Mouse (Mus musculus) bone marrow macrophage, adult 2 months (primary cell): ENCODE results near the gene Irf8.
A peak's percentile ranks its signal among the peaks of the same experiment; 100 is the strongest.

ENCODE experiments used
- CTCF ChIP-seq: IDR thresholded peaks from 2 replicates; pipeline ENCODE4 v1.5.1; 2012; ENCODE audit warnings: low read depth, mild to moderate bottlenecking, low read length, moderate library complexity
- POLR2A ChIP-seq: IDR thresholded peaks from 2 replicates; pipeline ENCODE4 v1.6.1; 2012; ENCODE audit warnings: mild to moderate bottlenecking, low read depth, low read length, borderline replicate concordance

DNA sequence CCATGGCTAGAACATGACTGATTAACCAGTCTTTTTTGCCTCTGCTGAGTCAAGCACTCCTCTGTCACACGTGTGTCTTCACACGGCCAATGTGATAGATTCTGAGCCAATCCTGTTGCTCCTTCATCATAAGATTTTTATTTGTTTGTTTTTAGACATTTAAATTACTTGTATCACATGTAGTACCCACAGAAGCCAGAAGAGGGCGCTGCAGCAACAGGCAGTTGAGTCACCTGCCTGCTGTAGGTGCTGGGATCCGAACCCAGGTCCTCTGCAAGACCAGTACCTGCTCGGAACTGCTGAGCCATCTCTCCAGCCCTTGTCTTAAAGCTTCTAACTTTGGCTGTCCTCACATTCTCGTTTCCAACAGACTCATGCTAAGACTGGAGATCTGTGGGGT, 13.1 kb upstream of the Irf8 start:
- peak; percentile 56 for TF ChIP-seq CTCF
- no peak for TF ChIP-seq POLR2A
